Mouse (Mus musculus) hindbrain, embryonic 12.5 days (tissue): ENCODE results near the gene Dbndd2. TPM values are rescaled to one million over a fixed set of nuclear protein-coding genes. Genes with fewer than 3 reads are reported as not detected.

ENCODE experiments used
- ATAC-seq: fragments of 200-750 bp; cut with Nextera tagmentation; 2 replicates; pipeline ENCODE4 v1.8.0; 2017; ENCODE audit warnings: moderate TSS enrichment; ENCODE audit not compliant: low FRiP score
- H3K27ac ChIP-seq: fragments of 300-500 bp; sonication (generic); 2 replicates; pipeline ENCODE4 v1.5.1; 2016; ENCODE audit warnings: mild to moderate bottlenecking
- H3K27me3 ChIP-seq: fragments of 300-500 bp; sonication (generic); 2 replicates; pipeline ENCODE4 v1.6.1; 2016; ENCODE audit warnings: mild to moderate bottlenecking
- H3K36me3 ChIP-seq: fragments of 300-500 bp; sonication (generic); 2 replicates; pipeline ENCODE4 v1.6.1; 2016; ENCODE audit warnings: mild to moderate bottlenecking
- H3K4me1 ChIP-seq: fragments of 300-500 bp; sonication (generic); 2 replicates; pipeline ENCODE4 v1.6.1; 2016
- H3K4me2 ChIP-seq: fragments of 300-500 bp; sonication (generic); replicated peaks from 2 replicates; pipeline ENCODE4 v1.6.1; 2016; ENCODE audit warnings: mild to moderate bottlenecking
- H3K4me3 ChIP-seq: fragments of 300-500 bp; sonication (generic); 2 replicates; pipeline ENCODE4 v1.5.1; 2016; ENCODE audit warnings: mild to moderate bottlenecking
- H3K9ac ChIP-seq: fragments of 300-500 bp; sonication (generic); 2 replicates; pipeline ENCODE4 v1.6.1; 2016; ENCODE audit warnings: mild to moderate bottlenecking, moderate library complexity
- H3K9me3 ChIP-seq: fragments of 300-500 bp; sonication (generic); replicated peaks from 2 replicates; pipeline ENCODE4 v1.6.1; 2016; ENCODE audit warnings: mild to moderate bottlenecking
- WGBS: fragments of 180-500 bp; shearing (Covaris S2); methylation state at CpG from one replicate; pipeline ENCODE4 v1.1.7; 2016; 5-methylcytosine and 5-hydroxymethylcytosine counted together
- polyA plus RNA-seq: library from polyadenylated mRNA; unstranded; fragments of >200 nt; fragmentation: Nextera tagmentation; extraction: Ambion mirVana; gene quantifications from 2 replicates; pipeline ENCODE4 v1.2.1, GENCODE M21; 2016

Dbndd2 gene
- polyA plus RNA-seq, 1 experiment from 2014 or later, result 5.1 TPM

GRCm38 (mm10) chr2:164513389-164513788, 27.5 kb downstream of the Dbndd2 start:
- H3K36me3 ChIP-seq, result no peaks in the 10 kb centered on the region; the same call in 1 of the 2 replicates
- WGBS, result 77% methylated on average over 8 of the region's 8 CpGs
- H3K4me1 ChIP-seq, result no peaks in the 10 kb centered on the region
- H3K4me3 ChIP-seq, result no peak overlapping the region
- no peaks in the 10 kb centered on the region for H3K9me3 ChIP-seq
- H3K4me2 ChIP-seq, result no peak overlapping the region
- H3K27me3 ChIP-seq, result no peaks in the 10 kb centered on the region
- ATAC-seq, result no peak
- no peak overlapping the region; the same call in 1 of the 2 replicates for H3K27ac ChIP-seq
- no peak overlapping the region for H3K9ac ChIP-seq

DNA sequence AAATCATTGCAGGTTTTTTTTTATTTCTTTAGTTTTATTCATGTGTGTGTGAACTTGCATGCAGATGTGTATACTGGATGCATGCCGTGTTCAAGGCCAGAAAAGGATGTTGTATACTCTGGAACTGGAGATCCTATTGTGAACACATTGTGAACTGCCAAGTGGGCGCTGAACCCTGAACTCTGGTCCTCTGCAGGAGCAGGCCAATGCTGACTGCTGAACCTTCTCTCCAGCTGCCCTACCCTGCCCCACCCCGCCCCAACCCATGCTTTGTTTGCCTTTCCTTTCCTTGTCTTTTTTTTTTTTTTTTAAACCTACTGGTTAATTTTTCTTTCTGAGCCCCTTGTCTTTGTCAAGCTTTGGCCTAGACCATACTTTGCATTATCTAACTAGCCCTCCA, 29.0 kb downstream of the Dbndd2 start:
- Histone ChIP-seq H3K9me3 (no peaks in the 10 kb centered on the region), H3K4me2 (no peak overlapping the region), H3K27me3 (no peaks in the 10 kb centered on the region), H3K4me3 (no peak overlapping the region), H3K9ac (no peak overlapping the region), H3K36me3 (no peaks in the 10 kb centered on the region), H3K27ac (no peak overlapping the region), H3K4me1 (no peaks in the 10 kb centered on the region)
- no peak for ATAC-seq
- 68% methylated on average over 3 of the region's 3 CpGs for WGBS

DNA sequence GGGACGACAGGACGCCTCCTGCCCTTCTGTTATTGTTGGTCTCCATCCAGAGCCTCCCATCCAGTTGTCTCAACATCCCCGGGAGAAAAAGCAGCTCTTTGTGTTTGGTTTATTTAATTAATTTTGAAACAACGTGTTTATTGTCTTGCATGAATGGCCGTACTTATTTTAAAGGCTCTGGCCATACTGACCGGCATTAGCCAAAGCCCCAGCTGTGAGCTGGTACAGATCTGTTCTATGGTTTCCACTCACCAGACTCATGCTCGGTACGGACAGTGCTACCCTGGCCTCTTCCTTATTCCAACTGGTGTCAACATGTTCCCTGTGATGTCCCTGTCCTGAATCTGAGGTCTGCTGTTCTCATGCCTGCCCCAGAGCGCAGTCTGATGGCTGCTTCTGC, 30.0 kb downstream of the Dbndd2 start:
- Histone ChIP-seq H3K4me2 (no peak overlapping the region), H3K9me3 (no peaks in the 10 kb centered on the region), H3K9ac (no peak overlapping the region), H3K36me3 (no peaks in the 10 kb centered on the region), H3K27me3 (no peaks in the 10 kb centered on the region), H3K4me3 (no peak overlapping the region), H3K27ac (no peak overlapping the region), H3K4me1 (no peaks in the 10 kb centered on the region)
- WGBS, result 80% methylated on average over 9 of the region's 9 CpGs
- no peak for ATAC-seq

DNA sequence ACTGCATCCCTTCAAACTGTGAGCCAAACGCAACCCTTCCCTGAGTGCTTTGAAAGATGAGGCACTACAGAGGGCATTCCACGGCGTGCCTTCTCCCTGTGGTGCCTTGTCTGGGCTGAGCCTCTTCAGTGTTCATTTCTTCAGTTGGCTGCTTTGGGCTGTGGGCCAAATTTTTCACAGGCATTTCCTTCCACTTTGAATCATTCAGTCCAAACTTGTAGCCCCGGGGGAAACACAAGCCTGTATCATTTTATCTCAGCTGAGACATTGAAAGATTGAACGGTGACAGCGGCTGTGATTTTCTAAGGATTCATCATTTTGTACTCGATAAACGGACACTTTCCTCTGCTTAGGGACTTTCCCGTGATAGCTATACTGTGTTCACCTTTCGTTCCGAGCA, 30.7 kb downstream of the Dbndd2 start:
- Histone ChIP-seq H3K4me3 (no peak overlapping the region), H3K27me3 (no peaks in the 10 kb centered on the region), H3K4me1 (0 out of 2 replicates have a peak, but pooled peaks cover 1% of the 10 kb centered on the region), H3K36me3 (no peaks in the 10 kb centered on the region), H3K9ac (no peak overlapping the region), H3K4me2 (no peak overlapping the region), H3K27ac (no peak overlapping the region), H3K9me3 (no peaks in the 10 kb centered on the region)
- 85% methylated on average over 11 of the region's 11 CpGs for WGBS
- no peak for ATAC-seq

DNA sequence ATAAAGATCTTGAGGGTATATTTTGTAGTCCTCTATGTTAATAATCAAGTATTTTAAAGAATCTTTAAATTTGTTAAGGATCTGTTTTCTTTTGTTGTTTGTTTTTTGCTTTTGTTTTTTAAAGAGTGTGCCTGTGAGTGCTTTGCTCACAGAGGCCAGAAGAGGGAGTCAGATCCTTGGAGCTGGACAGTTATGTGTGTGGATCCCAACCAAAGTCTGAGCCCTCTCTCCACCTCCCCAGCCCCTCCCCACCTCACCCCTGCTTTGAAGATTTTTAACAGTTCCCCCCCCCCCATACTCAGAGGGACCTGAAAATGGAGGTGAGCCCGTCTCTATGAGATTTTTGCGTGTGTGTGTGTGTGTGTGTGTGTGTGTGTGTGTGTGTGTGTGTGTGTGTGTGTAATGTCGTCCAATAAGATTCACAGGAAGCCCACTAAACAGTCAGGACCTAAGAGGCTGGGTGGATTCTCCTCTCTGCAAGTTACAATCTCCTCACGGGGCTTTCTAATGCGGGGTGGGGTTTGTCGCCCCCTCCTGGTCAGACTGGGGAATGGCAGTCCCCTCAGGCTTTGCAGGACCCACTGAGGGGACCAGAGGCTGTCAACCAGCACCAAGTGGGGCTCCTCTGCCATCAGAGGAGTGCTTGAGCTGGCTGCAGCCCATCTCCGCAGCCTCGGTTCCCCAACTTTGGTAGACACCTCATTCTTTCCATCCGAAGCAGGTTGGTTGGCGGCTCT, 31.7 kb downstream of the Dbndd2 start:
- Histone ChIP-seq H3K4me2 (no peak overlapping the region), H3K36me3 (no peaks in the 10 kb centered on the region), H3K9me3 (no peaks in the 10 kb centered on the region), H3K9ac (no peak overlapping the region), H3K4me1 (0 out of 2 replicates have a peak, but pooled peaks cover 3% of the 10 kb centered on the region), H3K4me3 (no peak overlapping the region), H3K27ac (no peak overlapping the region), H3K27me3 (0 out of 2 replicates have a peak, but pooled peaks cover 5% of the 10 kb centered on the region)
- WGBS, result 33% methylated on average over 10 of the region's 10 CpGs
- no peak for ATAC-seq

- 0 out of 2 replicates have a peak, but pooled peaks cover 3% of the 10 kb centered on the region for H3K4me1 ChIP-seq
- no peak for ATAC-seq
These were observed 32.6 kb downstream of the Dbndd2 start for GRCm38 (mm10) chr2:164518266-164519170.

DNA sequence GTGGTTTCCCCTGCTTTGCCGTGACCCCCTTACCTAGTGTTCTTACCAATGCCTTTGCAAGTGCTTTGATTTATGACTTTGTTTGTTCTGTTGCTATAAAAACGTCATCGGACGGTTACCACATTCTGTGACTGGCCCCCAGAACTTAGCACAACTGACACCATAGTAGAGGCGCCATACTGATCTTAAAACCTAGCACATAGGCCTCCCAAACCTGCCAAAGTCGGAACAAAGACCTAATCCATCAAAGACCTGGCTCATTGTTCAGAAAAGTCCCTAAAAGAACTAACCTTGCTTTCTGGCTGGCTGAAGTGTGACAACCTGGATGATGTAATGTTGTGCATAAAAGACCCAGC, 33.2 kb downstream of the Dbndd2 start:
- ATAC-seq, result no peak

More at GRCm38 (mm10) chr2:164518266-164519170, 32.6 kb downstream of the Dbndd2 start:
- H3K9ac ChIP-seq, result no peak overlapping the region
- H3K27me3 ChIP-seq, result 0 out of 2 replicates have a peak, but pooled peaks cover 5% of the 10 kb centered on the region
- no peak overlapping the region for H3K4me3 ChIP-seq
- H3K36me3 ChIP-seq, result no peaks in the 10 kb centered on the region
- no peak overlapping the region for H3K27ac ChIP-seq
- no peak overlapping the region for H3K4me2 ChIP-seq
- no peaks in the 10 kb centered on the region for H3K9me3 ChIP-seq
- WGBS, result 62% methylated on average over 11 of the region's 11 CpGs

DNA sequence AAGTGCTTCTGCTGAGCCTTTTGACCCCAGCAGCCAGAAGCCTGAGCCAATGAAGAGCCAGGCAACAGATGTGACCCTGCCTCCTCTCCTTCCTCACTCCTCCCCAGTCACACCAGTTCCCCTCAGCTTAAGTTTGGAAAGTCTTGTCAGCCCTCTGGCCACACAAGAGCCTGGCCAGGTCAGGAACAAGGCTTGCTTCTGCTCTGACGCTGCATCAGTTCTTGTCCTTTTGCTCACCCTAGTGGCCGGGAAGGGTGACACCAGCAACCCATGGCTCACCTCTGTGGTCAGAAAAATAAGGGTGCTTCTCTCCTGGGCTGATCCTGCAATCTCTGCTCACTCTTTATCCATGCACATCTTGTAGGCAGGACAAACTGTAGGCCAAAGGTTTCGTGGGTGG, 34.9 kb downstream of the Dbndd2 start:
- Histone ChIP-seq H3K4me1 (0 out of 2 replicates have a peak, but pooled peaks cover 3% of the 10 kb centered on the region), H3K9me3 (no peaks in the 10 kb centered on the region), H3K36me3 (no peaks in the 10 kb centered on the region), H3K9ac (no peak overlapping the region), H3K27ac (no peak overlapping the region), H3K4me2 (no peak overlapping the region), H3K4me3 (no peak overlapping the region), H3K27me3 (0 out of 2 replicates have a peak, but pooled peaks cover 5% of the 10 kb centered on the region)
- WGBS, result 12% methylated on average over 3 of the region's 3 CpGs
- no peak for ATAC-seq

More for the DNA sequence above, 33.2 kb downstream of the Dbndd2 start:
- H3K4me1 ChIP-seq, result 0 out of 2 replicates have a peak, but pooled peaks cover 3% of the 10 kb centered on the region
- H3K27ac ChIP-seq, result no peak overlapping the region
- no peak overlapping the region for H3K4me3 ChIP-seq
- H3K4me2 ChIP-seq, result no peak overlapping the region
- WGBS, result 80% methylated on average over 6 of the region's 6 CpGs
- H3K27me3 ChIP-seq, result 0 out of 2 replicates have a peak, but pooled peaks cover 5% of the 10 kb centered on the region
- H3K36me3 ChIP-seq, result no peaks in the 10 kb centered on the region
- no peaks in the 10 kb centered on the region for H3K9me3 ChIP-seq
- no peak overlapping the region for H3K9ac ChIP-seq

- Histone ChIP-seq H3K36me3 (no peaks in the 10 kb centered on the region), H3K9ac (no peak overlapping the region), H3K4me3 (no peak overlapping the region), H3K4me2 (no peak overlapping the region), H3K27ac (no peak overlapping the region), H3K4me1 (0 out of 2 replicates have a peak, but pooled peaks cover 3% of the 10 kb centered on the region), H3K9me3 (peaks cover 7% of the 10 kb centered on the region; the same call in 1 of the 2 replicates), H3K27me3 (0 out of 2 replicates have a peak, but pooled peaks cover 5% of the 10 kb centered on the region)
- no peak for ATAC-seq
- WGBS, result 18% methylated on average over 11 of the region's 11 CpGs
These were observed 35.9 kb downstream of the Dbndd2 start for GRCm38 (mm10) chr2:164521841-164522240.

DNA sequence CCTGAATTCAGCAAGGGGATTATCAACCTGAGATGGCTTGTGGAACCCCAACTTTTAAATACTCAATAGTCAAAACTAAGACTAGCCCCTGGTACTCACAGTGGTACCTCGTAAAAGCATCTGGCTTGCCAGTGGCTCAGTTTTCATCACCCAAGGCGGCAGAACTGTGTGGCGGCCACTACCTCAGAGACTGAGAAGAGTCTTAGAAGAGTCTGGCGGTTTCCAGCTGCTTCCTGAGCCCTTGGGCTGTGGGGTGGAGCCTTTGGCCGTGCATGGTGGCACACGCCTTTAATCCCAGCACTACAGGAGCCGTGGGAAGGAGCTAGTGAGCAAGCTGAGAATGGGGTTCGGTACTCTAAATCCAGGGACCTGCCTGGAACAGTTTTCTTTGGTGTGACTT, 36.4 kb downstream of the Dbndd2 start:
- Histone ChIP-seq H3K36me3 (no peaks in the 10 kb centered on the region), H3K4me1 (0 out of 2 replicates have a peak, but pooled peaks cover 3% of the 10 kb centered on the region), H3K9me3 (peaks cover 9% of the 10 kb centered on the region; the same call in 1 of the 2 replicates), H3K4me3 (no peak overlapping the region), H3K4me2 (no peak overlapping the region), H3K9ac (no peak overlapping the region), H3K27ac (no peak overlapping the region), H3K27me3 (0 out of 2 replicates have a peak, but pooled peaks cover 5% of the 10 kb centered on the region)
- 36% methylated on average over 8 of the region's 8 CpGs for WGBS
- ATAC-seq, result no peak

- H3K36me3 ChIP-seq, result no peaks in the 10 kb centered on the region
- 0 out of 2 replicates have a peak, but pooled peaks cover 3% of the 10 kb centered on the region for H3K4me1 ChIP-seq
- ATAC-seq, result no peak
- no peak overlapping the region for H3K9ac ChIP-seq
- no peak overlapping the region for H3K4me3 ChIP-seq
- no peak overlapping the region for H3K4me2 ChIP-seq
- no peak overlapping the region for H3K27ac ChIP-seq
- 85% methylated on average over 10 of the region's 10 CpGs for WGBS
- 0 out of 2 replicates have a peak, but pooled peaks cover 5% of the 10 kb centered on the region for H3K27me3 ChIP-seq
- H3K9me3 ChIP-seq, result peaks cover 9% of the 10 kb centered on the region; the same call in 1 of the 2 replicates
These were observed 37.4 kb downstream of the Dbndd2 start for GRCm38 (mm10) chr2:164523301-164523773.

- Histone ChIP-seq H3K27ac (no peak overlapping the region), H3K4me2 (no peak overlapping the region), H3K27me3 (no peaks in the 10 kb centered on the region), H3K36me3 (no peaks in the 10 kb centered on the region), H3K9me3 (peaks cover 9% of the 10 kb centered on the region; the same call in 1 of the 2 replicates), H3K4me3 (no peak overlapping the region), H3K9ac (no peak overlapping the region), H3K4me1 (no peaks in the 10 kb centered on the region)
- WGBS, result 68% methylated on average over 5 of the region's 5 CpGs
- no peak for ATAC-seq
These were observed 42.7 kb downstream of the Dbndd2 start for GRCm38 (mm10) chr2:164528557-164528956.
